Mouse (Mus musculus): ENCODE results near the gene Card10.

The Card10 gene

DNA sequence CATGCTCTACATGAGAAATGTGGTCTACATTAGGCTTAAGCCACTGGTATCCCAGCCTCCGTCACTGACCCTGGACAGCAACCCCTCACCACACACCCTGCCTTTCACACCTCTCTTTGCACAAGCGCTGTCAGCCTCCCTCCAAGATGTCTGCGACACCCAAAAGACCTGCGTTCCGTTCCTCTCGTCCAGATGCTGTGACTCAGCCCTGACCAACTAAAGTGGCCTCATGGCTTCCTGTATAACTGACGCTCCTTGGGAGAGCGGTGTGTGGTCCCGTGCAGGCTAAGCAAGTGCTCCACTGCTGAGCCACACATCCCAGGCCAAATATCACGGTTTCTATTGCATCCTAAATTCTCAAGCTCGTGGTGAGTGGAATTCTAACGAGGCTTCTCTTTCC lies 62.2 kb downstream of the Card10 start:
- intact Hi-C loops (cut with DNase I): loop anchor here (10.0 kb wide), 1 partner anchor 156 kb away; no protein-coding TSS in a partner anchor

GRCm38 (mm10) chr15:78737146-78737545 lies 65.7 kb downstream of the Card10 start:
- intact Hi-C loops (cut with DNase I): no loop called here

DNA sequence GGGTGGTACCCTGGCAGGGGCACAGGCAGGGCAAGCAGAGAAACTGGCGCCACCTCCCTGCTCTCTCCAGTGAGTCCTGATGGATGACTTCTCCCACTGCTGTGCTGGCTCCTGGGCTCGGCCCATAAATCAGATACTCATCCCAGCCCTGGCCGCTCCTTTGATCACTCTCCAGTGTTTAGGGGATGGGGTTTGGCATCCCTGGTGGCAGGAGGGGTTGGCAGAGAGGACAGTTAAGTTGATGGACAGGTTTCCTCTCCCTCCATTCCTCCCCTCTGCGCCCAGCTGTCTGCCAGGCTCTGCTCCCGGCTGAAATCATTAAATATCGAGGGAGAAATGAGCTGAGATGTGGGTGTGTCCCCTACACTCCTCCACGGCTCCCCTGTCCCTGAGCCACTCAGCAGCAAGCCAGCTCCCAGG lies 66.2 kb downstream of the Card10 start:
- intact Hi-C loops (cut with DNase I): no loop called here

DNA sequence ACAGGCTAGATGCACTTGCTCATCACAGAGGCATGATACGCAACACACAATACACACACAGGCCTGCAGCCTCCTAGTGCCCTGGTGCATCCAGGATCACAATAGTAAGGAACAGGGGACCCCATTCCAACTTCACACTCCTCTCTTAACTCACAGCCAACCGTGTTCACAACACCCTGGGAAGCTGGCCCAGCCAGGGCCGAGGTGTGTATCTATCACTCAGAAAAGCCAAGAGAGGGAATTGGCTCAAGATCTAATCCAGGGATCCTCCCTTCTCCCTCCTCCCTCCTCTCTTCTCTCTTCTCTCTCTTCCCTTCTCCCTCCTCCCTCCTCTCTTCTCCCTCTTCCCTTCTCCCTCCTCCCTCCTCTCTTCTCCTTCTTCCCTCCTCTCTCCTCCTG lies 66.7 kb downstream of the Card10 start:
- intact Hi-C loops (cut with DNase I): no loop called here

- intact Hi-C loops (cut with DNase I): no loop called here
These were observed 67.2 kb downstream of the Card10 start for GRCm38 (mm10) chr15:78735431-78736180.

GRCm38 (mm10) chr15:78731830-78732229 lies 71.0 kb downstream of the Card10 start:
- intact Hi-C loops (cut with DNase I): no loop called here

DNA sequence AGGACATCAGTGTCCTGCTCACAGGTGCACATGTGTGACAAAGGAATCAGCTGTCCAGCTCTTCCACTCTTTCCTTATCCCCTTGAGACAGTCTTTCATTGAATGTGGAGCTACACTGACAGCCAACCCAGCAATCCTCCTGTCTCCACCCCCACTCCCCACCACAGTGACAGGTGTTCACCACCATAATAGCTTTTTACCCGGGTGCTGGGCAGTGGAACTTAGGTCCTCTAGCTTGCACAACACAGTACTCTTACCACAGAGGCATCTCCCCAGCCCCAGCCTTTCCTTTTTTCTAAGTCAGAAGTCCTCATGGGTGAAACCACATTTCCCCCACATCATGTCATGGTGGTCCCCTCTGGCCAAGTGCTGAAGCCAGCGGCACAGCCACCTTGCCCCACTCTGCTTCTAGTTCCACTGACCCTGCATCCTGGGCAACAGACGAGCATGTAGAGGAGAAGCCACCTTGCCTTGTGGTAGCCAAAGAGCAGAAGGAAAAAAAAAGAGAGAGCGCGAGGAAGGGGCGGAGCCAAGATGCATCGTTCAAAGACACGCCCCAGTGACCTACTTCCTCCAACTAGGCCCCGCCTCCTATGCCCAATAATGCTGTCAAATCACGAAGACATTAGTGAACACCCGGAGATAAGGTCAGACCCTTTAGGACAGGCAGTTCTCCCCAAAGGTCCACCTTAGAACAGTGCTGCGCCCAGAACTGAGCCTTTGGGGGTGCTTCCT lies 72.4 kb downstream of the Card10 start:
- intact Hi-C loops (cut with DNase I): no loop called here

GRCm38 (mm10) chr15:78726697-78727096 lies 76.1 kb downstream of the Card10 start:
- intact Hi-C loops (cut with DNase I): no loop called here
